In the genomic region with DNA sequence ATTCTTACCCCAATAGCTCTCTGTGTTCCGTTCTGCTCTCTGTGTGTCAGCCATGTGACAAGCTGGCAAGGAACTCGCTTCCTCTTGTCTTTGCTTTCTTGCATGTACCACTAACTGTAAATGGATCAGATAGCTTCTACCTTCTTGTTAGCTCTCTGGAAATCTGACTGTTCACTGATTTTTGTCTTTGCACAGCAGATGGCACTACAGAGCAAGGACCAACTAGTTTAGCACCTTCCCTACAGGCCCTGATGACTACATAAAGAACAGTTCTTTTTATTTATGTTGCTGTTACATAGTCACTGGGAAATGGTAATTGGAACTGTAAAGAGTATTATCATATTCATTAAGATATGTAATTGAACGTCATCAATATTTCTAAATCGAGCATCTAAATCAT, we compare ENCODE assay signal across 8 mouse cellular contexts.
A peak's percentile ranks its signal among the peaks of the same experiment; 100 is the strongest.
DNase-seq lines count a peak whose midpoint lies in the region; ATAC-seq lines count a peak whose summit lies in the region.

No protein-coding gene starts in this region.

- ATAC-seq in megakaryocyte progenitor cell, adult 5-6 weeks (replicated peaks; ENCODE audit: poor library complexity): peak; percentile 42; the same call in 1 of the 2 replicates

- peak; percentile 57 for DNase-seq in embryo, embryonic 10 days (ENCODE audit: low spot score)
- no peak for DNase-seq in embryo, embryonic 9.5 days (ENCODE audit: extremely low spot score)
- DNase-seq in left cerebral cortex, adult 18-20 months (ENCODE audit: low spot score in 2 of 2): peak; percentile 42 to 54
- DNase-seq in left cerebral cortex, adult 11 months (ENCODE audit: low spot score): no peak
- peak; percentile 79 for DNase-seq in brain, adult 2 months (ENCODE audit: low read depth, low spot score)
- no peak for DNase-seq in spleen, postnatal 36 days (ENCODE audit: low spot score in 2 of 2)
- no peak for DNase-seq in heart, postnatal 36 days

- intact Hi-C loops in heart, postnatal 36 days (cut with DNase I): no loop called here

Comparison
In these comparisons a context has a peak if more than half of its experiments do, and no peak if none do; other contexts are left out.
1. DNase-seq: peak in embryo, embryonic 10 days (single experiment), left cerebral cortex, adult 18-20 months (2 of 2) and brain, adult 2 months (single experiment); none in embryo, embryonic 9.5 days (single experiment), left cerebral cortex, adult 11 months (single experiment), spleen, postnatal 36 days (0 of 2) and heart, postnatal 36 days (0 of 2).